Mouse (Mus musculus) liver, embryonic 14.5 days (tissue): ENCODE data around the gene Sgk1.

Experiments
- CTCF ChIP-seq: IDR thresholded peaks from 2 replicates; pipeline ENCODE4 v1.5.1; 2016; ENCODE audit warnings: antibody characterized with exemption, low read depth, control low read depth
- EP300 ChIP-seq: IDR thresholded peaks from 2 replicates; pipeline ENCODE4 v1.6.1; 2016; ENCODE audit warnings: antibody characterized with exemption, low read depth

GRCm38 (mm10) chr10:21853122-21853521, 28.9 kb upstream of the Sgk1 start:
- no peak for TF ChIP-seq CTCF
- TF ChIP-seq EP300, result no peak
